Mouse (Mus musculus) liver, embryonic 16.5 days (tissue): ENCODE results near the gene Scaf8. TPM values are rescaled to one million over a fixed set of nuclear protein-coding genes. Genes with fewer than 3 reads are reported as not detected.

Source experiments
- ATAC-seq: fragments of 200-750 bp; cut with Nextera tagmentation; 2 replicates; pipeline ENCODE4 v1.8.0; 2017; ENCODE audit warnings: low read depth, mild to moderate bottlenecking, moderate number of reproducible peaks, moderate library complexity
- H3K27ac ChIP-seq: fragments of 300-500 bp; sonication (generic); 2 replicates; pipeline ENCODE4 v1.5.1; 2014; ENCODE audit warnings: mild to moderate bottlenecking, low read length
- H3K27me3 ChIP-seq: fragments of 300-500 bp; sonication (generic); 2 replicates; pipeline ENCODE4 v1.6.1; 2014; ENCODE audit warnings: low read depth, low read length, mixed read lengths; ENCODE audit not compliant: control insufficient read depth, insufficient read depth
- H3K36me3 ChIP-seq: fragments of 300-500 bp; sonication (generic); 2 replicates; pipeline ENCODE4 v1.6.1; 2014; ENCODE audit warnings: mild to moderate bottlenecking; ENCODE audit not compliant: control insufficient read depth, insufficient read depth
- H3K4me1 ChIP-seq: fragments of 300-500 bp; sonication (generic); 2 replicates; pipeline ENCODE4 v1.6.1; 2014; ENCODE audit warnings: low read depth, low read length, mixed read lengths; ENCODE audit not compliant: control insufficient read depth
- H3K4me2 ChIP-seq: fragments of 300-500 bp; sonication (generic); 2 replicates; pipeline ENCODE4 v1.6.1; 2014; ENCODE audit warnings: low read depth, low read length, mixed read lengths
- H3K4me3 ChIP-seq: fragments of 300-500 bp; sonication (generic); 2 replicates; pipeline ENCODE4 v1.5.1; 2014; ENCODE audit warnings: low read depth, mild to moderate bottlenecking, low read length
- H3K9ac ChIP-seq: fragments of 300-500 bp; sonication (generic); 2 replicates; pipeline ENCODE4 v1.6.1; 2014; ENCODE audit warnings: low read depth, low read length
- H3K9me3 ChIP-seq: fragments of 300-500 bp; sonication (generic); replicated peaks from 2 replicates; pipeline ENCODE4 v1.6.1; 2016; ENCODE audit warnings: low read length; ENCODE audit not compliant: control insufficient read depth
- WGBS: fragments of 180-500 bp; shearing (Covaris S2); extraction: QIAGEN DNeasy Blood & Tissue Kit; methylation state at CpG from one replicate; pipeline ENCODE4 v1.1.7; 2014; ENCODE audit not compliant: insufficient replicate concordance; 5-methylcytosine and 5-hydroxymethylcytosine counted together
- polyA plus RNA-seq: library from polyadenylated mRNA; unstranded; fragments of >200 nt; fragmentation: Nextera tagmentation; extraction: Ambion mirVana; gene quantifications from 2 replicates; pipeline ENCODE4 v1.2.1, GENCODE M21; 2015

The Scaf8 gene
- polyA plus RNA-seq, 1 experiment from 2014 or later = 7.2 TPM

DNA sequence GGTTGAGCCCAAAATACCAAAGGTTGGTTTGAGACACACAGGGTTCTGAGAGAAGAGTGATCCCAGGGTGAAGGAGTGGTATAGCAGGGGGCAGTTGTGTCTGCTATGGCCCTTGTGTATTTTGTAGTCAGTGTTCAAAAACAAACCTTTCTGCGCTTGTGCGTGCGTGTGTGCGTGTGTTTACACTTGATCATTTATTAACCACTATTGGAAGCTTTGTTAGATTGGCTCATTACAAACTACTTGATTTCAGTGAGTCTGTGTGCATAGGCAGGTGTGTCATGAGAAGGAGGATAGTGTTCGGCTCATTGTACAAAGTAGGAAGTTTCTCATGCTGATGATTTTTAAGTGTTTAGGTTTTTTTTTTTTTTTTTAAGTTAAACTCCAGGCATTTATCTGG lies 95.4 kb downstream of the Scaf8 start:
- Histone ChIP-seq H3K27ac (no peak overlapping the region), H3K4me1 (no peaks in the 10 kb centered on the region), H3K36me3 (no peaks in the 10 kb centered on the region), H3K9ac (no peak overlapping the region), H3K9me3 (no peaks in the 10 kb centered on the region), H3K4me2 (no peak overlapping the region), H3K27me3 (no peaks in the 10 kb centered on the region), H3K4me3 (no peak overlapping the region)
- 71% methylated on average over 5 of the region's 5 CpGs for WGBS
- ATAC-seq = peak; percentile 27; the same call in 1 of the 2 replicates

DNA sequence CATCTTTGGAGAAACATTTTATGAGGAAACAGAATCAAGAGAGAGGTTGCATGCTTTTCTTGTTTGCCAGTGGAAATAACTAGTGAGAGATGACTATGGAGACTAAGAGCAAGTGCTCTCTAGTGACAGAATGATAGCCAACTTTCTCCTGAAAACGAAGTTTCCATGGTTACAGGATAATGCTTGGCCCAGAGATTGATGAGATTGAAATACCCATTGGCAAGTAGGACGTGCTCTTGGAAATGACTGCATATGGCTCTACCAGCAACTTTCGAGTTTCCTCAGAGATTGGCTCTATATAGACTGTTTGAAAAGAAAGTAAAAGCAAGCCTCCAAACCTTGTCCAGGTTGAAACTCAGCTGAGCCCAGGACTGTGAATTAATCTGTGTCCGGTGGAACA lies 97.3 kb downstream of the Scaf8 start:
- WGBS = 84% methylated on average over 4 of the region's 4 CpGs
- H3K9me3 ChIP-seq = no peaks in the 10 kb centered on the region
- H3K4me2 ChIP-seq = no peak overlapping the region
- H3K27ac ChIP-seq = no peak overlapping the region
- H3K27me3 ChIP-seq = no peaks in the 10 kb centered on the region
- H3K4me1 ChIP-seq = no peaks in the 10 kb centered on the region
- no peaks in the 10 kb centered on the region for H3K36me3 ChIP-seq
- H3K4me3 ChIP-seq = no peak overlapping the region
- H3K9ac ChIP-seq = no peak overlapping the region
- no peak for ATAC-seq

DNA sequence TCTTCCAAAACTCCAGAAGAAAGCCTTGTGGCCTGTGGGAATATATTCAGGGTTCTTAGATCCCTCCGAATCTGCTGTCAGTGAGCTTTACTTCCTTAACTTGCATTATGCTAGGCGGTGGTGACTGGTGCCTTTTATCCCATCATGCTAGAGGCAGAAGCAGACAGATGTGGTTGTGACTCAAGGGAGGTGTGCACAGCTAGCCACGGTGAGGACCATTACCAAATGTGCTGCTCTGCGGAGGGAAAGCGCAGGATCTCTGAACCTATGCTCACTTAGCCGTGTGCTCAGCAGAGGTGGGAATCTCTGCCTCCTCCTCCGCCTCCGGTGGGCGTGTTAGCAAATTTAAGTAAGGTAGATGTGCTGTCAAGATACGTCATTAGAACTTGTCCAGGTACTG lies 98.1 kb downstream of the Scaf8 start:
- Histone ChIP-seq H3K4me3 (no peak overlapping the region), H3K36me3 (no peaks in the 10 kb centered on the region), H3K9me3 (no peaks in the 10 kb centered on the region), H3K4me1 (no peaks in the 10 kb centered on the region), H3K9ac (no peak overlapping the region), H3K27ac (no peak overlapping the region), H3K27me3 (no peaks in the 10 kb centered on the region), H3K4me2 (no peak overlapping the region)
- no peak for ATAC-seq
- 88% methylated on average over 10 of the region's 10 CpGs for WGBS

DNA sequence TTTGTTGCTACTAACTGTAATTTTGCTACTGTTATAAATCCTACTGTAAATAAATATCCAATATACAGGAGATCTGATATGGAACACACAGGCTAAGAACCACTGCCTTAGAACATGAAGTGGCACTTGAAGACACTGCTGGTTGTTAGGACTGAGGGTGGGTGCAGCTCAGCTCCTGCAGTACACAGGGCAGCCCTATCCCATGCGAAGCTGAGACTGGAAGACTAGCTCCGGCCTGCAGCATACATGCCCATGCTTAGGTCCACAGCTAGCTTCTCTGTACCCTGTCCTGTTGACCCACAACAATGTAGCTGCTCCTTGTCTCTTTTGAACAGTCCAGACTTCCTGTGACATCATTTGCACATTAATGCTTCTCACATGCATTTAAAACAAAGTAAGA lies 100.1 kb downstream of the Scaf8 start:
- no peak overlapping the region for H3K9ac ChIP-seq
- H3K27me3 ChIP-seq = no peaks in the 10 kb centered on the region
- ATAC-seq = no peak
- no peaks in the 10 kb centered on the region for H3K4me1 ChIP-seq
- no peaks in the 10 kb centered on the region for H3K9me3 ChIP-seq
- no peak overlapping the region for H3K4me2 ChIP-seq
- no peak overlapping the region for H3K27ac ChIP-seq
- H3K4me3 ChIP-seq = no peak overlapping the region
- 85% methylated on average over 2 of the region's 2 CpGs for WGBS
- no peaks in the 10 kb centered on the region for H3K36me3 ChIP-seq

DNA sequence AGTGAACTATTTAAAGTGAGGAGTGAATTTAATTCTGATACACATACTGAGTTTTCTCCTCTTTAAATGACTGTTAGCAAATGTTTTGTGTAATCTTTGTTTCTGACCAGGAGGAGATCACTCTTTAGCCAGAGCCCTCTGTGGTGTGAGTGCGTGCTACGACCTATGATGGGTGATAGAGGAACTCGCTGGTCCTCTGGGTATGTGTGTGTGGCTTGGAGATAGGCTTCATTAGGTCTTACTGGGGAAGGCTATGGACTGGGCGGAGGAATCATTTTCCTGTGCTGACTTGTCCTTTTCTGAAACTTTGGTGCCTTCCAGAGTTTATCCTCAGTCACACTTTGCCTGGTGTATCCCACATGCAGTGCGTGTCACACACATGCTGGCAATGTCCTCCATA lies 102.3 kb downstream of the Scaf8 start:
- no peak overlapping the region for H3K4me3 ChIP-seq
- no peak for ATAC-seq
- H3K9me3 ChIP-seq = no peaks in the 10 kb centered on the region
- peaks cover 3% of the 10 kb centered on the region for H3K4me1 ChIP-seq
- no peak overlapping the region for H3K4me2 ChIP-seq
- no peak overlapping the region for H3K9ac ChIP-seq
- no peak overlapping the region for H3K27ac ChIP-seq
- no peaks in the 10 kb centered on the region for H3K27me3 ChIP-seq
- 36% methylated on average over 5 of the region's 5 CpGs for WGBS
- no peaks in the 10 kb centered on the region for H3K36me3 ChIP-seq

DNA sequence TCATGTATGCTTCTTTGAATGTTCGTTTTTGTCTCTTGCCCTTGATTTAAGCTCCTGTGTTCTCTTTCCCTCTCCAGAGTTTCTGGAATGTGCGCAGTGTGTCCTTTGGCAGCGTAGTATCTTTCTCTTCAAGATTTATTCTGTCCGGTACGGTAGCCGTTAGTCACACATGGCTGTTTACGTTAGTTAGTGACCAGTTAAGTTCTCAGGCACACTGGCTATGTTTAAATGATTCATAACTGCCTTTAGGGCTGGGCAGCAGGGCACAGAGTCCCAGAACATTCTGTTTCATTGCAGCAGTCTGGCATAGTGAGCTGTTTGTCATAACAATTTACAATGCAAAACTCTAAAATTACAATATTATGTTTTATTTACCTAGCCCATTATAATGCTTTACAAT lies 103.6 kb downstream of the Scaf8 start:
- Histone ChIP-seq H3K9ac (no peak overlapping the region), H3K4me2 (no peak overlapping the region), H3K4me1 (peaks cover 3% of the 10 kb centered on the region), H3K36me3 (no peaks in the 10 kb centered on the region), H3K27me3 (no peaks in the 10 kb centered on the region), H3K4me3 (no peak overlapping the region), H3K9me3 (no peaks in the 10 kb centered on the region), H3K27ac (no peak overlapping the region)
- 86% methylated on average over 7 of the region's 7 CpGs for WGBS
- ATAC-seq = no peak

GRCm38 (mm10) chr17:3218916-3219315 lies 104.1 kb downstream of the Scaf8 start:
- no peak overlapping the region for H3K4me3 ChIP-seq
- ATAC-seq = peak; percentile 7; the same call in 1 of the 2 replicates

GRCm38 (mm10) chr17:3220201-3220600 lies 105.4 kb downstream of the Scaf8 start:
- WGBS = 31% methylated on average over 11 of the region's 11 CpGs
- Histone ChIP-seq H3K36me3 (no peaks in the 10 kb centered on the region), H3K27ac (no peak overlapping the region), H3K4me1 (peaks cover 3% of the 10 kb centered on the region), H3K27me3 (no peaks in the 10 kb centered on the region), H3K4me3 (no peak overlapping the region), H3K9me3 (no peaks in the 10 kb centered on the region), H3K4me2 (no peak overlapping the region), H3K9ac (no peak overlapping the region)
- ATAC-seq = no peak

More at GRCm38 (mm10) chr17:3218916-3219315, 104.1 kb downstream of the Scaf8 start:
- Histone ChIP-seq H3K4me1 (peaks cover 3% of the 10 kb centered on the region), H3K9ac (no peak overlapping the region), H3K36me3 (no peaks in the 10 kb centered on the region), H3K27ac (no peak overlapping the region), H3K4me2 (no peak overlapping the region), H3K27me3 (no peaks in the 10 kb centered on the region), H3K9me3 (no peaks in the 10 kb centered on the region)
- 59% methylated on average over 5 of the region's 5 CpGs for WGBS

DNA sequence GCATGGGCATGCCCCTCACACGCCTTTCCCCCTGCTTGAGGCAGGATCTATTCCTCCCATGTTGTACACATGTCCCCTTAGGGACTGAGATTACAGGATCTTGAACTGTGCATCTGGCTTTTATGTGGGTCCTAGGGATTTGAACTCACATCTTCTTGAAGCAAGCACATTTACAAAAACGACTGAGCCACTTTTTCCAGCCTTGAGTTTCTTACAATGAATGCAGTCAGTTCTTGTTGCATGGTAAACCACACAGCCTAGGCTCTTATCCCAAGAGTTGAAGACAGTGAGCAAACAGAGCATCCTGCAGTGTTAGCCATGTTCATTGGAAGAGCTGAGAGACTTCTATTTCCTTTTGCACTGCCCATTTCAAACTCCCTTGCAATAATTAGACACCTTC lies 108.3 kb downstream of the Scaf8 start:
- H3K9me3 ChIP-seq = no peaks in the 10 kb centered on the region
- no peaks in the 10 kb centered on the region for H3K27me3 ChIP-seq
- ATAC-seq = no peak

More for the DNA sequence above, 108.3 kb downstream of the Scaf8 start:
- no peak overlapping the region for H3K4me2 ChIP-seq
- 37% methylated on average over 2 of the region's 2 CpGs for WGBS
- no peak overlapping the region for H3K9ac ChIP-seq
- peaks cover 3% of the 10 kb centered on the region for H3K4me1 ChIP-seq
- no peak overlapping the region for H3K4me3 ChIP-seq
- no peak overlapping the region for H3K27ac ChIP-seq
- no peaks in the 10 kb centered on the region for H3K36me3 ChIP-seq
